Mouse (Mus musculus) limb, embryonic 12.5 days (tissue): Measurements from ENCODE around the gene Cgref1. TPM values are rescaled to one million over a fixed set of nuclear protein-coding genes. Genes with fewer than 3 reads are reported as not detected.

Source experiments
- ATAC-seq: fragments of 200-750 bp; cut with Nextera tagmentation; 2 replicates; pipeline ENCODE4 v1.8.0; 2017; ENCODE audit warnings: low read depth, moderate TSS enrichment; ENCODE audit not compliant: insufficient number of reproducible peaks, insufficient read depth, low FRiP score, low TSS enrichment
- H3K27ac ChIP-seq: fragments of 300-500 bp; sonication (generic); 2 replicates; pipeline ENCODE4 v1.5.1; 2016; ENCODE audit warnings: mild to moderate bottlenecking, moderate library complexity
- H3K27me3 ChIP-seq: fragments of 300-500 bp; sonication (generic); 2 replicates; pipeline ENCODE4 v1.6.1; 2016; ENCODE audit warnings: mild to moderate bottlenecking, moderate library complexity
- H3K36me3 ChIP-seq: fragments of 300-500 bp; sonication (generic); 2 replicates; pipeline ENCODE4 v1.6.1; 2016; ENCODE audit warnings: mild to moderate bottlenecking, moderate library complexity
- H3K4me1 ChIP-seq: fragments of 300-500 bp; sonication (generic); replicated peaks from 2 replicates; pipeline ENCODE4 v1.6.1; 2016
- H3K4me2 ChIP-seq: fragments of 300-500 bp; sonication (generic); 2 replicates; pipeline ENCODE4 v1.6.1; 2016; ENCODE audit warnings: mild to moderate bottlenecking, moderate library complexity
- H3K4me3 ChIP-seq: fragments of 300-500 bp; sonication (generic); replicated peaks from 2 replicates; pipeline ENCODE4 v1.5.1; 2016; ENCODE audit warnings: mild to moderate bottlenecking
- H3K9ac ChIP-seq: fragments of 300-500 bp; sonication (generic); replicated peaks from 2 replicates; pipeline ENCODE4 v1.6.1; 2016; ENCODE audit warnings: mild to moderate bottlenecking, moderate library complexity
- H3K9me3 ChIP-seq: fragments of 300-500 bp; sonication (generic); 2 replicates; pipeline ENCODE4 v1.6.1; 2016; ENCODE audit warnings: mild to moderate bottlenecking, moderate library complexity
- WGBS: fragments of 180-500 bp; shearing (Covaris S2); methylation state at CpG from one replicate; pipeline ENCODE4 v1.1.7; 2016; 5-methylcytosine and 5-hydroxymethylcytosine counted together
- polyA plus RNA-seq: library from polyadenylated mRNA; unstranded; fragments of >200 nt; fragmentation: Nextera tagmentation; extraction: Ambion mirVana; gene quantifications from 2 replicates; pipeline ENCODE4 v1.2.1, GENCODE M21; 2016

Cgref1 gene
- 4.1 and 4.4 TPM in 2 replicates for polyA plus RNA-seq

DNA sequence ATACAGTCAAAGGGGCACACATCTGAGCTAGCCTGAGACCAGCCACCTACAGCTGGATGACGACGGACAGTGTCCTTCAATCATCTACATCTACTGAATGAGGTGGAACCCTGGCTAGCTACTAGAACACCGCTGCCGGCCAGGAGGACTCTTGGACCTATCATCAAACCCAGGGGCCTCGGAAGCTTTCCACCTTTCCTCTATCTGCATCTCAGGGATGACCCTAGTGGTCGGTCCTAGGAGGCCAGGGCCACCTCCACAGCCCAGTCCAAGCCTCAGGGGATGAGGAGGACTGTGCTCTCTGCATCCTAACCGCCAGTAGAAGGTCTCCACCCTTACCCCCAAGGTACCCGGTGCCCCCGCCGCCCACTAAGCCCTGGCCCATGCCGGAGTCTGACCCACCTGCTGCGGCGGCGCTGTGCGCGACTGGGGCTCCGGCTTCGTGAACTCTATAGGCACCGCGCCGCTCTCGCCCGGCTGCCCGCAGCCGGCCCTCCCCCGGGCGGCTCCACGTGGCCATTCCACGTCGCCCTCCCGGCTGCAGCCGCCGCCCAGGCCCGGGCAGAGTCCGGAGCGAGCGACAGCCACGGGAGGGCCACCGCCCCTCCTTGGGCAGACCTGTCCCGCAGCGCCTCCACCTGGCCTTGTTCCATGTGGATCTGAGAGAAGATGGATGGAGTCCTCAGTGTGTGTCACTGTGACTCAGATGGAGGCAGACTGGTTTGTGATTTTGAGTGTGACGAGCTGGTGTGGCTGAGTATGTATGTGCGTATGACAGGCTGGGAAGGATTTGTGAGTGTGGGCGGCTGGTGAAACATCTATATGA lies at the start of gene Cgref1:
TSS of gene Cgref1 (minus strand) at position 636 of the 826 bp plus-strand sequence.
- WGBS, result 6% methylated on average over 44 of the region's 44 CpGs
- H3K27ac ChIP-seq, result no peak within 1 kb of the TSS
- ATAC-seq, result no peak

DNA sequence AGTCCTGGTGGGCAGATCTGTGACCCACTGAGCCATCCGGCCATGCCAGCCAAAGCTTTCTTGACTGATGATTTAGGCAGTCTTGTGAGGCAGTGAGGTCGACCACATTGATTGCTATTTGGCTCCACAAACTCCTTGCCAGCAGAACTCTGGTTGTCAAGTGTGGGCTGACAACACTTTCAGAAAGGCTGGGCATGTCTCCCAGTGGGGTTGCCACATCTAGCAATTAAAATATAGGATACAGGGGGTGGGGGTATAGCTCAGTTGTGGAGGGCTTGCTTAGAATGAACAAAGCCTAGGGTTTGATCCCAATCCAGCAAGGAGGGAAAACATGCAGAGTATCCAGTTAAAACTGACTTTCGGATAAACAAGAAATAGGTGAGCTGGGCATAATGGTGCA lies 48.7 kb upstream of the Cgref1 start:
- WGBS, result 72% methylated on average over 3 of the region's 3 CpGs
- no peak for ATAC-seq
- no peak overlapping the region for H3K27ac ChIP-seq

More for the DNA sequence above, at the start of gene Cgref1:
- Histone ChIP-seq H3K36me3 (no peaks in the 10 kb centered on the region), H3K4me2 (peak within 1 kb of the TSS; percentile 91), H3K4me1 (peaks cover 19% of the 10 kb centered on the region), H3K4me3 (peak within 1 kb of the TSS; percentile 52), H3K27me3 (peaks cover 19% of the 10 kb centered on the region), H3K9ac (peak within 1 kb of the TSS; percentile 71), H3K9me3 (no peaks in the 10 kb centered on the region)

DNA sequence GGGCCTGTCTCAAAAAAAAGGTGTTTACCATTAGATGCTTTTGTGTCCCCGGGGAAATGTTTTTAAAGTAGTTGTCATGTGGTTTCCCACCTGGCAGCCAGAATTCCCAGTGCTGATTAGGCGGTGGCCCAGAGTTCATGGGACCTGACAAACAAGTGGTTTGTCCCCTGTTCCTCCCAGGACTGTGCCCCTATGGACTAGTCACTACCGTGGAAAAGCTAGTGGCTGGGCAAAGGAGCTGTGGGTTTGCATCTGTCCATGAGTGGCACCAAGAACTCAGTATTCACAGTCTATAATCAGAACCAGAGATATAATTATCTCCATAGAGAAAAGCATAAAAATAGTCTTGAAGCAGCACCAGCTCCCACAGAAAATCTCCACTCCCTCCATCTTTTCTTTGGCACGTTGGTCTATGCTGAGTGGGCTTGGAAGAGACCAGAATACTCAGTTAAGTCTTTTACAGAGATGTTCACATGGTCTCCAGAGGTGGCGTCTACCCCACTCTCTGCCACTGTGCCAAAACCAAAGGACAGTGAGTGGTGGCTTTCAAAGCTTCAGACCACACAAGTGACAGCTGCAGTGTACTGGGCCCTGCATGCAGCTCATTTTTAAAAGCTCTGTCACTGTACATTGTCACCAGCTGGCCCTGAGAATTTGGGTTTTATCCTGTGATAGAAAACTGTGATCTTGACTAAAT lies 47.7 kb upstream of the Cgref1 start:
- H3K4me3 ChIP-seq, result no peak overlapping the region
- H3K27me3 ChIP-seq, result no peaks in the 10 kb centered on the region
- no peak overlapping the region for H3K4me2 ChIP-seq
- ATAC-seq, result no peak
- H3K27ac ChIP-seq, result no peak overlapping the region
- WGBS, result 77% methylated on average over 5 of the region's 5 CpGs
- no peak overlapping the region for H3K9ac ChIP-seq
- no peaks in the 10 kb centered on the region for H3K4me1 ChIP-seq
- H3K36me3 ChIP-seq, result no peaks in the 10 kb centered on the region
- no peaks in the 10 kb centered on the region for H3K9me3 ChIP-seq

More for the DNA sequence above, 48.7 kb upstream of the Cgref1 start:
- no peak overlapping the region for H3K9ac ChIP-seq
- H3K4me1 ChIP-seq, result no peaks in the 10 kb centered on the region
- H3K4me2 ChIP-seq, result no peak overlapping the region
- H3K36me3 ChIP-seq, result no peaks in the 10 kb centered on the region
- no peaks in the 10 kb centered on the region for H3K27me3 ChIP-seq
- H3K4me3 ChIP-seq, result no peak overlapping the region
- no peaks in the 10 kb centered on the region for H3K9me3 ChIP-seq

DNA sequence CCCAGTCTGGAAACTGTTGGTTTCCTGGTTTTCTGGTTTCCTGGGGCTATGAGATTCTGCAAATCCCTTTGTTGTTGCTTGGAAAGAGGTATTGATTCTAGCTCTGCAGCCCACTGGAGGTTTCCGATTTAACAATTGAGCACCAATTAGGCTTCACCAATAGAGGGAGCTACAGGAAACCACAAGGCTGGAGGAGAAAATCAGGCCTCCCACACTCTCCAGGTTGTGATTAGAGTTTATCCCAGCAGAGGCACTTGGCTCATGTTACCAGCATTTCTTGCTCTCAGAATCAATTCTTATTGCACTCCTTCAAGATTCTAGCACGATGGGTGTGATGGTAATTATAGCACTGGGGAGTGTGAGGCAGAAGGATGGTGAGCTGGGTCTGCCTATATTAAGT lies 37.0 kb upstream of the Cgref1 start:
- Histone ChIP-seq H3K9ac (no peak overlapping the region), H3K36me3 (no peaks in the 10 kb centered on the region), H3K4me3 (no peak overlapping the region), H3K27me3 (no peaks in the 10 kb centered on the region), H3K27ac (no peak overlapping the region), H3K9me3 (no peaks in the 10 kb centered on the region), H3K4me1 (no peaks in the 10 kb centered on the region), H3K4me2 (no peak overlapping the region)
- no peak for ATAC-seq
- WGBS, result 21% methylated on average over 2 of the region's 2 CpGs

DNA sequence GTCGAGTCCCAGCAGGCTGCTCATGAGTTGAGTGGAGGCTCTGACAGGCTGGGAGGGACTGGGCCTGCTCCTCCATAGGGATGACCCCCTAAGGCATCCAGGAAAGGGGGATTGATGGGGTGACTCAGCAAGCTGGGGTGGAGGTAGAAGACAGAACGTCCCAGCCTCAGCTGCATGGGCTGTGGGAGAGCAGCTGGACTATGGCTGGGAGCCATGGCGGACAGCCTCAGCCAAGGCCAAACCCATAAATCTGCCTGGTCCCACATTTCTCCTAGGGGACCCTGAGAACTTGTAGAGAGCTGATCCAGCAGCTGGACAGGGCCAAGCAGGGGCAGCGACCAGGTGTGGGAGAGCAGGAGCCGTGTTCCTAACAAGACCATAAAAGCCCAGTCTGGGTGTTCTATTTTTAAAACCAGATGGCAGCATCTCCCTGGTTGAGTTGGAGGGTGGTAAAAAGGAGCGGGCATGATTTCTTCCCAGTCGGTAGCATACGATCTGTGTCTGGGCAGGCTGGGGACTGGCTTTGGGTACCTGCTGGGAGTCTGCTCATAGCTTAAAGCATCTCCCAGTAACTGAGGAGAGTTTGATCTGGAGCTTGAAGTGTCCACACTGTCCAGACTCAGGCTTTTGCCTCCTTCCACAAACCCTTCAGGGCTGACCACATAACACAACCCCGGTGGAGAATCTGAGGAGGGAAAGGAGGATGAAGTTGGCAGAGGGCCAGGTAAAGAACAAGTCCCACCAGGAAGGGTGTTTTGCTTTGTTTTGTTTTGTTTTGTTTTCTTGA lies 29.7 kb upstream of the Cgref1 start:
- peak; percentile 15; the same call in 1 of the 2 replicates for ATAC-seq
- Histone ChIP-seq H3K9me3 (no peaks in the 10 kb centered on the region), H3K9ac (no peak overlapping the region), H3K36me3 (no peaks in the 10 kb centered on the region), H3K27ac (peak overlapping the region; percentile 59), H3K4me2 (no peak overlapping the region), H3K4me3 (no peak overlapping the region), H3K27me3 (peaks cover 2% of the 10 kb centered on the region; the same call in 1 of the 2 replicates), H3K4me1 (peaks cover 13% of the 10 kb centered on the region)
- WGBS, result 34% methylated on average over 9 of the region's 9 CpGs

DNA sequence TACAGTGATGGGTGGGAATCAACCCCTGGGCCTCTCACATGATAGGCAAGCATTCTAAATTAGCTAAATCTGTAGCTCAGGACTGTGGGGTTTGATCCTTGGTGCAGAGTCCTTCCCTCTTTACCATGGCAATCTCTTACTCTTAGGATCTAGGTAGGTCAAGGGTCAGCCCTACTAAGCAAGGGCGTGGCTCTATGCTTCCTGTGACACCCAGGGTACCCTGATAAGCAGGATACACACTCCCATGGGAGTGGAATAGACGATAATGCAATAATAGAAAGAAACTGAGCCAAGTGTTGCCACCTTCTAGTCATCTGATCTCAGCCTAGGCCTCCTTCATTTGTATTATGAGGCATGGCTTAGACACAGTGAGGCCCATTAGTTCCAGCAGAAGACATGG lies 24.0 kb upstream of the Cgref1 start:
- no peaks in the 10 kb centered on the region for H3K9me3 ChIP-seq
- no peak overlapping the region for H3K4me2 ChIP-seq
- H3K27ac ChIP-seq, result no peak overlapping the region
- WGBS, result 85% methylated on average over 2 of the region's 2 CpGs
- no peak overlapping the region for H3K9ac ChIP-seq
- no peaks in the 10 kb centered on the region for H3K36me3 ChIP-seq
- no peak overlapping the region for H3K4me3 ChIP-seq
- no peak for ATAC-seq
- H3K27me3 ChIP-seq, result peaks cover 2% of the 10 kb centered on the region; the same call in 1 of the 2 replicates
- H3K4me1 ChIP-seq, result 0 out of 2 replicates have a peak, but pooled peaks cover 3% of the 10 kb centered on the region

DNA sequence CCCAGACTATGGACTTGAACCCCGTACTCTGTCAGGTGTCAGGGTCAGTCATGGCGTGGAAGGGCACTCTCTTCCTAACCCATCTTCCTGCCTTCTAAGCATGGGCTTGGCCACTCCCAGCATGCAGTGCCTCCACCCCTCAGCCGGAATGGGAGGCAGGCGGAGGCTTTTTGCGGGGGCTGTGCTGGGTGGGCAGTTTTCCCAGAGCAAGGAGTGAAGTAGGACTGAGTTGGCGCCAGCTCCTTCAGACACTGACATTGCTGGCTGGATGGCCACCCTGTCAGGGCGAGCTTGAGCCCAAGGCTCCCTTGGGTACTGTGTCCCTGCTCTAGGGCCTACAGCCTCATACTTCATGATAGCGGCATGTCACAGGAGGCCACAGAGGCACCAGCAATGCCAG lies 23.0 kb upstream of the Cgref1 start, which contains the start of gene Tcf23:
TSS of gene Tcf23 (plus strand) at position 247 of the 400 bp plus-strand sequence.
- ATAC-seq, result no peak
- Histone ChIP-seq H3K36me3 (no peaks in the 10 kb centered on the region), H3K4me1 (no peaks in the 10 kb centered on the region), H3K27me3 (peaks cover 2% of the 10 kb centered on the region; the same call in 1 of the 2 replicates), H3K27ac (no peak within 1 kb of the TSS), H3K4me2 (no peak within 1 kb of the TSS), H3K4me3 (no peak within 1 kb of the TSS), H3K9ac (no peak within 1 kb of the TSS), H3K9me3 (no peaks in the 10 kb centered on the region)
- WGBS, result 69% methylated on average over 8 of the region's 8 CpGs

DNA sequence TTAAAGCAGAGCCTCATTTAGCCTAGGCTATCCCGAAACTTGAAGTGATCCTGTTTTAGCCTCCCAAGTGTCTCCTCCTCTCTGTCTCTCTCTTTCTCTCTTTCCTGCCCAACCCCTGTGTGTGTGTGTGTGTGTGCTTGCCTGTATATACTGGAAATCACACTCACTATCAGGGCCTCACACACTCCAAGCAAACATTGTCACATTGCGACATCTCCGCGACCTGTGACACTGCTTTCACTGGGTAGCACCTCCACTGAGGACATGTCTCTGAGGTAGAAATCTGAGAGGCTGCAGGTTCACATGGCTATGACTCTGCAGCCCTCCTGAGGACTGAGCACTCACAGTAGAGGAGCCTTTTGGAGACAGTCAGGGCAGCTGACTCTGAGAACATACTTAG lies 20.8 kb upstream of the Cgref1 start:
- peaks cover 2% of the 10 kb centered on the region; the same call in 1 of the 2 replicates for H3K27me3 ChIP-seq
- 84% methylated on average over 4 of the region's 4 CpGs for WGBS
- H3K27ac ChIP-seq, result no peak overlapping the region
- H3K4me3 ChIP-seq, result no peak overlapping the region
- H3K4me2 ChIP-seq, result no peak overlapping the region
- no peak overlapping the region for H3K9ac ChIP-seq
- no peak for ATAC-seq
- no peaks in the 10 kb centered on the region for H3K4me1 ChIP-seq
- H3K36me3 ChIP-seq, result no peaks in the 10 kb centered on the region
- H3K9me3 ChIP-seq, result no peaks in the 10 kb centered on the region

DNA sequence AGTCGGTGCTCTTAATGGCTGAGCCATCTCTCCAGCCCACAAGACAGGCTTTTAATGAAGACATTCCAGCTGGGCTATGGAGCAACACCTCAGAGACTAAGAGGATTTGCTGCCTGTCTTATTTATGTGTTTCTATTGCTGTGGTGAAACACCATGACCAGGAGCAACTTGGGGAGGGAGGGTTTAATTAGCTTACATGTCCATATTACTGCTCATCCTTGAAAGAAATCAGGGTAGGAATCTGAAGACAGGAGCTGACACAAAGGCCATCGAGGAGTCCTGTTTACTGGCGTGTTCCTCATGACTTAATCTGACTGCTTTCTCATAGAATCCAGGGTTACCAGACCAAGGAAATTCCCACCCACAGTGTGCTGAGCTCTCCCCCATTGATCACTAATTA lies 18.5 kb upstream of the Cgref1 start:
- Histone ChIP-seq H3K27ac (no peak overlapping the region), H3K4me3 (no peak overlapping the region), H3K4me2 (no peak overlapping the region), H3K27me3 (no peaks in the 10 kb centered on the region), H3K9ac (no peak overlapping the region), H3K4me1 (peaks cover 6% of the 10 kb centered on the region), H3K9me3 (no peaks in the 10 kb centered on the region), H3K36me3 (no peaks in the 10 kb centered on the region; the same call in 1 of the 2 replicates)
- ATAC-seq, result no peak
- WGBS, result 81% methylated on average over 3 of the region's 3 CpGs

DNA sequence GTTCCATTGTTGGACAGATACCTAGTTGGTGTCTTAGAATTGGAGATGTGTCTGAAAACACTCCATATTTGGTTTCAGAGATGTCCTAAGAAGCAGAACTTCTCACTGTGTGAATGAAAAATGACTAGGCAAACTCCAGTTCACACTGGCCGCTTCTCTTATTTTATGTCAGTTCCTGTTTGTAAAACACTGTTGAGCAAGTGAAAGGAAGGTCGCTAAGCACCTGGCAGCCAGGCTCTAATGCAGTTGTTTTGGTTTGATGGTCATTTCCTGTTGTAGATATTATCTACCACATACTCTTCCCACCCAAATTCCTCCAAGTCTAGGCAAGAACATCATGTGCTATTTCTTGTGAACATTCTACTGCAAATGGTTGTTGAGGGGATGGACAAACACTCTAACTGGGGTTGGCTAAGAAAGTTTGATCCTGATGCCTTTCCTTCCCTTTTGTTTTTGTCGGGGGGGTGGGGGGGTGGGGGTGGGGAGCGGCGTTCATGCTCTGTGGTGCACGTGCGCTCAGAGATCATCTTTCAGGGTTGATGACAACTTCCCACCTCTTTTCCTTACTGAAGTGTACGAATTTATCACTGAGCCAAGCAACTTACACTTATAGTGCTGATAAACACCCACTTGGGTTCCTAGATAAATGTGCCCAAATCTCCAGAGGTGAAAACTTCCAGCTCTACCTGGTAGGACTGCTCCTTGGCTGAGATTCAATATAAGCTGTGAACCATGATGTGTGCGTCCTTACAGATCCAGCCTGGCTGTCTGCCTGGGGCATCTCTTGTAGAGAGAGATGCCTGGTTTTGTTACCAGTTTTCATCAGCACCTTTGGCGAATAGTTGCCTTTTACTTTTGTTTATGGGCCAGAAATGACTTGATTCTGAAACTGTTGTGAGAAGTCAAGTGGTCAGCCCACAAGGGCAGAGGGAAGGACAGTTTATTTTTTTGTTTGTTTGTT lies 16.4 kb upstream of the Cgref1 start:
- no peak overlapping the region for H3K4me2 ChIP-seq
- WGBS, result 76% methylated on average over 10 of the region's 10 CpGs

More for the DNA sequence above, 16.4 kb upstream of the Cgref1 start:
- H3K9ac ChIP-seq, result no peak overlapping the region
- ATAC-seq, result no peak
- no peak overlapping the region for H3K27ac ChIP-seq
- no peaks in the 10 kb centered on the region for H3K9me3 ChIP-seq
- peaks cover 18% of the 10 kb centered on the region for H3K36me3 ChIP-seq
- peaks cover 23% of the 10 kb centered on the region for H3K4me1 ChIP-seq
- no peaks in the 10 kb centered on the region for H3K27me3 ChIP-seq
- H3K4me3 ChIP-seq, result no peak overlapping the region
